Mouse (Mus musculus): ENCODE results near the gene Map3k14. TPM values are rescaled to one million over a fixed set of nuclear protein-coding genes. Genes with fewer than 3 reads are reported as not detected.

Gene Map3k14
- polyA plus RNA-seq, 1 experiment from 2014 or later, result 6.0 TPM

DNA sequence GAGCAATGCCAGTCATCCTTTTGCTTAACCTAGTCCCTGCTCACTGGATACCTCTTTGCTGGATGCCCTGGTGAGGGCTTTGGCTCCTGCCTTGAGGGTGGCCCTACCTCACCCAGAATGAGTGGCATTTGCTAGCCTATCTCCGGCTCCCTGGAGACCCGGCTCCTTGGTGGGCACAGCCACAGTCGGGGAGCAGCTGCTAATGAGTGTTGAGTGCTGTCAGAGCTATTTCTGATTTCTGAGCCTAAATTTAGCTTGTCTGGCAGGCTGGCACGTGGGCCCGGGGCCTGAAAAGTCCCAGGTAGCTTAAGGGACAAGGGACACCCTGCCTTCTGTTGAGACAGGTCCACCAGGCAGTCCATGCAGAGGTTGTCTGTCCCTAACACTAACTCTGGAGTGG lies 90.1 kb downstream of the Map3k14 start:
- H3K4me3 ChIP-seq, result no peak overlapping the region
- no peaks in the 10 kb centered on the region for H3K36me3 ChIP-seq
- H3K9ac ChIP-seq (replicated peaks), result no peak overlapping the region
- WGBS, result 83% methylated on average over 5 of the region's 5 CpGs
- peaks cover 33% of the 10 kb centered on the region for H3K27me3 ChIP-seq
- no peak overlapping the region for H3K27ac ChIP-seq (replicated peaks)
- 0 out of 2 replicates have a peak, but pooled peaks cover 3% of the 10 kb centered on the region for H3K4me1 ChIP-seq
- no peaks in the 10 kb centered on the region for H3K9me3 ChIP-seq
- ATAC-seq (ENCODE audit: low FRiP score, low read depth), result no peak
- no peak overlapping the region for H3K4me2 ChIP-seq (replicated peaks)

DNA sequence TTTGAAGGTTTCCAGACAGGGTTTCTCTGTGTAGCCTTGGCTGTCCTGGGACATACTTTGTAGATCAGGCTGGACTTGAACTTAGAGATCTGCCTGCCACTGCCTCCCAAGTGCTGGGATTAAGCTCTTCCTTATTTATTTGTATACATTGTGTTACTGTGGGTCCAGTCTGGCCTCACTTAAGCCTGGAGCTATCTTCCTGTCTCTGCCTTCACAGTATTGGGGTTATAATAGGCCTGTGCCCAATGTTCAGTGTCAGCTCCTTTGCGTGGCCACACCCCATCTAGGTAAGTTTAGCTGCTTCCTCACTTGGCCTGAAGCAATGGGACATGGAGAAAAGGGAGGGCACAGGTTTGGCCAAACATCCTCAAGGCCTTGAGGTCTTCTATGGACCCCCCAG lies 90.8 kb downstream of the Map3k14 start:
- no peak overlapping the region for H3K4me2 ChIP-seq (replicated peaks)
- WGBS, result 84% methylated on average over 1 of the region's 1 CpGs
- no peak overlapping the region for H3K9ac ChIP-seq (replicated peaks)
- no peak for ATAC-seq (ENCODE audit: low FRiP score, low read depth)
- H3K9me3 ChIP-seq, result no peaks in the 10 kb centered on the region
- H3K27me3 ChIP-seq, result peaks cover 40% of the 10 kb centered on the region
- H3K4me3 ChIP-seq, result no peak overlapping the region
- H3K27ac ChIP-seq (replicated peaks), result no peak overlapping the region
- 0 out of 2 replicates have a peak, but pooled peaks cover 3% of the 10 kb centered on the region for H3K4me1 ChIP-seq
- no peaks in the 10 kb centered on the region for H3K36me3 ChIP-seq

DNA sequence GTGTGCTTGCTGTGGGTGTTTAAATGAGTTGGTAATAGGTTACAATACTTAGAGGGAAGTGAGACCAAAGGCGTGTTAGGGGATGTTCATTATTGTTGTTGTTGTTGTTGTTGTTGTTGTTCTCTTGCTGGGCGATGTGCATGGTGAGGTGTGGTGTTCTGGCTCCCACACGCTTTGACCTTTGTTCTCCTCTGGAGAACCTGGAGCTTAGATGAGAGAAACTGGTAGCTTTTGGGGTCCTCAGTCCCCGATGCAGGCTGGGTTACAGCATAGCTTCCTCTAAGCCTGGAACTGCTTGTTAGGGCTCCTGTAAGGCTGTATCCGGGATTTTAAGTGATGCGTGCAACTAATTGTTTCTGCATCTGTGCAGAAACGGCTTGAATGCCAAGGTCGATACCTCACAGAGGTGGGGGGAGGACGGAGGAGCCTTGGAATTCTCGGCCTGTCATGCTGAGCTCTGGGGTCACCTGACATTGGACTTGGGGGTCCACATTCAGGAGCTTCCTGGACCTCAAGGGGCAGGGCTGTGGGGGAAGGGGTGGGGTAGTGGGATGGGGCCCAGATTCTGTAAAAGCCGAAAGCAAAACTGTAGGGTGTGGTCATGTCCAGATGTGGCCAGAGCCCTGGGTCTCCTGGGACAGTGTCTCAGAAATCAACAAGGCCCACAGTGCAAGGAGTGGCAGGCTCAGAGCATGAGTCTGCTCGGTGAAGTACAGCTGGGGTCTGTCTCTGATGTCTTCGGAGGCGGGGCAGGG lies 91.4 kb downstream of the Map3k14 start:
- WGBS, result 78% methylated on average over 14 of the region's 14 CpGs
- ATAC-seq (ENCODE audit: low FRiP score, low read depth), result no peak
- peaks cover 7% of the 10 kb centered on the region for H3K4me1 ChIP-seq

DNA sequence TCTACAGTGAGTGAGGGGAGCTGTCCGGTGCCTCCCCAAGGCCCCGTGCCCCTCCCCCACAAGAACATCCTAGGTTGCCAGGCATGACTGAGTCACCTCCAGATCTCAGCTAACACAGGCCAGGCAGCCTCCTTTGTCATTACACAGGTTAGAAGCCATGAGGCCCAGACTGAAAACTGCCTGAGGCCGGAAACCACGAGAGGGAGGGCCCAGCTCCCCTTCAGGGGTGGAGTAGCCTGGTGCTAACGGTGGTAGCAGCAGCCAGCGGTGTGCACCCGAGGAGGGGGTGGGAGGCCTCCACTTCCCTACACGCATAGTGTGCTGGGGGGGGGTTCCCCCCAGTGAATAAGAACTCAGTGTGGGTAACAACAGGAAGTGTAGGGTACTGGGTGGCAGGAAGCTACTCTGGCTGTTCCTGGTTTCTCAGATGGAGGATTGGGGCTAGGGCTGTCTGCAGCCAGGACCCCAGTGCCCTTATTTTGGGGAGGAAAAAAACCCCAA lies 92.3 kb downstream of the Map3k14 start:
- H3K4me2 ChIP-seq (replicated peaks), result no peak overlapping the region
- WGBS, result 58% methylated on average over 8 of the region's 8 CpGs
- no peak for ATAC-seq (ENCODE audit: low FRiP score, low read depth)
- no peaks in the 10 kb centered on the region for H3K36me3 ChIP-seq
- H3K9ac ChIP-seq (replicated peaks), result no peak overlapping the region
- no peaks in the 10 kb centered on the region for H3K9me3 ChIP-seq
- no peak overlapping the region for H3K4me3 ChIP-seq
- peaks cover 56% of the 10 kb centered on the region for H3K27me3 ChIP-seq
- no peak overlapping the region for H3K27ac ChIP-seq (replicated peaks)
- peaks cover 15% of the 10 kb centered on the region for H3K4me1 ChIP-seq

More for the DNA sequence above, 91.4 kb downstream of the Map3k14 start:
- H3K27ac ChIP-seq (replicated peaks), result no peak overlapping the region
- no peaks in the 10 kb centered on the region for H3K9me3 ChIP-seq
- H3K36me3 ChIP-seq, result no peaks in the 10 kb centered on the region
- no peak overlapping the region for H3K9ac ChIP-seq (replicated peaks)
- no peak overlapping the region for H3K4me3 ChIP-seq
- H3K4me2 ChIP-seq (replicated peaks), result no peak overlapping the region
- peaks cover 46% of the 10 kb centered on the region for H3K27me3 ChIP-seq

DNA sequence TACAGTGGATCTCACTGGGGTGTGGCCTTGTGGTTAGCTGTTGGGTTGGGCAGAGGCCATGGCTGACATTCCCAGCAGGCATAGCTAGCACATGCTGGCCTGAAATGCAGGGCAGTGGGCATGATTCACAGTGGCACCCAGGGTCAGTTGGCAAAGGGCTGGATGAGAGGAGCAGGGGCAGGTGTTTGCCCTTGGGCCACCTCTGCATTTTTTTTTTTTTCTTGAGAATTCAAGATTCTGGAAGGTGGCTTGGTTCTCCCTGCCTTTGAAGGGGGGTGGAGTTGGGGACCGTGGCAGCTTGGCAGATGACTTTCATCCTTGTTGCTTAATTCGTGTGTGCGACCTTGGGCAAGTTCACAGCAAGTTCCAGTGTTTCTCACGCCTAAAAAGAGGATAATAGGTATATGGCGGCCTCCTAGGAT lies 92.8 kb downstream of the Map3k14 start:
- WGBS, result 80% methylated on average over 5 of the region's 5 CpGs
- no peak overlapping the region for H3K4me2 ChIP-seq (replicated peaks)
- H3K27me3 ChIP-seq, result peaks cover 61% of the 10 kb centered on the region
- H3K4me1 ChIP-seq, result peaks cover 15% of the 10 kb centered on the region
- ATAC-seq (ENCODE audit: low FRiP score, low read depth), result no peak
- no peaks in the 10 kb centered on the region for H3K36me3 ChIP-seq
- no peak overlapping the region for H3K4me3 ChIP-seq
- H3K9ac ChIP-seq (replicated peaks), result no peak overlapping the region
- no peak overlapping the region for H3K27ac ChIP-seq (replicated peaks)
- H3K9me3 ChIP-seq, result no peaks in the 10 kb centered on the region

DNA sequence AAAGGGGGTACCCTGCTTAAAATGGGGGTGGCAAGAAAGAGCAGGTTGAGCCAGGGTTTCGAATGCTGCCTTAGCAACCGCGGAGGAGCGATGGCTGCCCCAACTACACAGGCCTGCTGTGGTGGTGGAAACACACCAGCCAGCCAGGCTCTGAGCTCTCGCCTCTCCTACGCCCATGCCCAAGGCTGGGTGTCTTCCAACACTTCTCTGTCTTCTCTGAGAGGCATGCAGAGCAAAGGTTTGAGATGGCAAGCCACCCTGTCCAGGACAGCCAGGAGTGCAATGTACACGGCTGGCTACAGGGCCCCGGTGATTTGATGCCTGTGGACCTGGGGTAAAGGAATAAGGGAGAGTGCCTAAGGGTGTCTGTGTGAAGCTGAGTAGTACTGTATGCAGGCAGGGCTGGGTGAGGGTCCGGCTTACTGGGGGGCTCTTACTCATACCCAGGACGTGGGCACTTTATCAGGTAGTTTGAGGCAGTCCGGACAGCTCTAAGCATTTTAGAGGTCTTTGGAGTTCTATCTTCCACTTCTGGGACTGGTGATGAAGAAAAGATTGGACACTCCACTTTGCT lies 93.4 kb downstream of the Map3k14 start:
- WGBS, result 91% methylated on average over 11 of the region's 11 CpGs
- no peaks in the 10 kb centered on the region for H3K36me3 ChIP-seq
- ATAC-seq (ENCODE audit: low FRiP score, low read depth), result no peak
- H3K9me3 ChIP-seq, result no peaks in the 10 kb centered on the region
- H3K4me2 ChIP-seq (replicated peaks), result no peak overlapping the region
- no peak overlapping the region for H3K4me3 ChIP-seq
- H3K4me1 ChIP-seq, result peaks cover 15% of the 10 kb centered on the region
- H3K27me3 ChIP-seq, result peaks cover 64% of the 10 kb centered on the region
- H3K9ac ChIP-seq (replicated peaks), result no peak overlapping the region
- H3K27ac ChIP-seq (replicated peaks), result no peak overlapping the region

DNA sequence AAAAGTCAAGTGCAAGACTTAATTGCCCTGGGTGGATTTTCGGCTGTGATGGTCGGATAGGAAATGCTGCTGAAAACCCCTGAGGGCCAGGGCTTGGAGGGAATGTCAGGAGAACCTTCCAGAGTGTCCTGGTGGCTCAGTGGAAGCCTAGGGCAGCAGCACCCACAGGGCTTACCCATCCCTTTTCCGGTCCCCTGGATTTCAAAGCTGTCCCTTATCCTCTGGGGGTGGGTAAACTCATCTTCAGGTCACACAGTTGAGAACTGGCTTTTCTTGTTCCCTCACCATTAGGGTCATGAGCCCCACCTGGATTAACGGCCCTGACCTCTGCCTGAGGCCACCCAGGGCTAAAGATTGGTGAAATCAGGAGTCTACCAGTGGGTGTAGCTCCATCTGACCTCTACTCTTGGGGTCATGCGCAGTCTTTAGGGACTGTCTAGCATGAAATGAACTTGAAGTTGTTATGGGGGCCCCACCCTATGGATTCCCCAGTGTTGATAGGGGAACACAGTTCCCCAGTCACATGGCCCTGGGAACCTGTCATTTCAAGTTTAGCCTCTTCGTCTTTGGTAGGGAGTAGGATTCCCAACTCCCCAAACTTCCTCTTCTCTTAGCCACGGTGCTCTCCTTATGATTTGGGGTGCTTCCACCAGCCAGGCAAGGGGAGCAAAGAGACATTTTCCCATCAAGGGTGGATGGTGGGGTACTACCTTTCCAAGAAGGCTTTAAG lies 94.1 kb downstream of the Map3k14 start:
- H3K4me2 ChIP-seq (replicated peaks), result no peak overlapping the region
- peaks cover 15% of the 10 kb centered on the region for H3K4me1 ChIP-seq
- H3K36me3 ChIP-seq, result no peaks in the 10 kb centered on the region
- no peak overlapping the region for H3K4me3 ChIP-seq
- ATAC-seq (ENCODE audit: low FRiP score, low read depth), result no peak
- H3K27me3 ChIP-seq, result peaks cover 63% of the 10 kb centered on the region
- no peak overlapping the region for H3K27ac ChIP-seq (replicated peaks)
- no peak overlapping the region for H3K9ac ChIP-seq (replicated peaks)
- no peaks in the 10 kb centered on the region for H3K9me3 ChIP-seq
- WGBS, result 85% methylated on average over 7 of the region's 7 CpGs

DNA sequence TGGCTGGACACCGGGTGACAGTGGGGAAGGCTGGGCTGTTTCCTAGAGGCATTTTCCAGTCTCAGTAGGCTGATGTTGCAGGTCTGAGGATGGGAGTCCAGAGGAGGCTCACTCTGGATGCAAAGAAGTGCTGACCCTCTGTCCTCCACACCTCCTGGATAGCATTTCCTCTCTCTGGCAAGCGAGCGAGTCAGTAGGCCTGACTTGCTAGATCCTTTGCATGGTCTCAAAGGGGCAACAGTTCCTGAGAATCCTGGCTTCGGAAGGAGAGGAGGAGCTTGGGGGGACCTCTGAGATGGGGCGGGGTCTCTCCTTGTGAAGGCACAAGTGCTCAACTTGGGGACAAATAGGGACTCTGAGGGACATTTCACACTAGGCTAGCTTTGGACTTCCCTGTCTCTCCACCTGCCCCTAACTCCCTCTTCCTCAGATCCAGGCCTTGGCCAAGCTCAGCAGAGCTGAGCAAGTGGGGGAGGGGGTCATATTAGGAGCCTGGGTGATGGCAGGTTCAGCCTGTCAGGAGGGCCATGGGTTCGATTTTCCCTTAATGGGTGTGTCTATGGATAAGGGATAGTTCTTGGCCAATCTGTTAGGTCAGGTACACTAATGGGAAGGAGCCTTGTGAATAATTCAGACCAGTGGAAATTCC lies 94.8 kb downstream of the Map3k14 start:
- Histone ChIP-seq H3K36me3 (no peaks in the 10 kb centered on the region), H3K4me3 (no peak overlapping the region), H3K9ac (replicated peaks) (no peak overlapping the region), H3K4me2 (replicated peaks) (no peak overlapping the region), H3K27ac (replicated peaks) (no peak overlapping the region), H3K27me3 (peaks cover 63% of the 10 kb centered on the region), H3K4me1 (peaks cover 15% of the 10 kb centered on the region), H3K9me3 (no peaks in the 10 kb centered on the region)
- 74% methylated on average over 6 of the region's 6 CpGs for WGBS
- no peak for ATAC-seq (ENCODE audit: low FRiP score, low read depth)

DNA sequence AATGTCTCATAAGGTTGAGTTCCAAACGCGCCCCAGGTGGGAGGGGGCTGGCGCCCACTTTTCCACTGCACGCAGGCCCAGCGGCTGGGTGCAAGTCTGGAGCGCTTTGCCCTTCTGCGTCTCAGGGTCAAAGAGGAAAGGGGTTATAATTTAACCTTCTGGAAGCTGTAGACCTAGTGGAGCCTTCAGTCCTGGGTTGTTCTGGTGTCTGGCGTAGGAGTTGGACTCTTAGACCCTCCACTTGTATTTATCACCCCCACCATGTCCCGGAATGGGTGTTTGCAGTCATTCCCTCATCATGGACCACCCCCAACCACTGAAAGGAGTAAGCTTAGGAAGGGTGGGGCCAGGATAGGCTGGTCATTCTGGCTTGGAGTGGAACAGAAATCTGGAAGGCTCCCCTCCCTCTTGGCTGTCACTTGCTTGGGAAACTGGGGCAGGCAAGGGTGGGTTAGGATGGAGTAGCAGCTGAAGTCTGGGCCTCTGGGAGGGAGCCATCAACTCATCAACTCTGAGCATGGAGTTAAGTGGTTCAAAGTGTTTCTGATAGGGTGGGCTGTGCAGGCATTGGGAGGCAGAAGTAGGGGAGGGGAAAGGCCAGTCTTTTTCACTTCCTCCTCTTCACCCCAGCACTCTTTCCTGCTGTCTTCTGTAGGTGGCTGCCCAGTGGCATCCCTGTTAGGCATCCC lies 95.4 kb downstream of the Map3k14 start:
- peak overlapping the region; percentile 88 for H3K4me2 ChIP-seq (replicated peaks)
- WGBS, result 47% methylated on average over 9 of the region's 9 CpGs
- peaks cover 63% of the 10 kb centered on the region for H3K27me3 ChIP-seq
- H3K9ac ChIP-seq (replicated peaks), result no peak overlapping the region
- H3K27ac ChIP-seq (replicated peaks), result no peak overlapping the region
- ATAC-seq (ENCODE audit: low FRiP score, low read depth), result no peak
- H3K4me1 ChIP-seq, result peaks cover 15% of the 10 kb centered on the region
- H3K9me3 ChIP-seq, result no peaks in the 10 kb centered on the region
- peak overlapping the region; percentile 64 for H3K4me3 ChIP-seq
- no peaks in the 10 kb centered on the region for H3K36me3 ChIP-seq

DNA sequence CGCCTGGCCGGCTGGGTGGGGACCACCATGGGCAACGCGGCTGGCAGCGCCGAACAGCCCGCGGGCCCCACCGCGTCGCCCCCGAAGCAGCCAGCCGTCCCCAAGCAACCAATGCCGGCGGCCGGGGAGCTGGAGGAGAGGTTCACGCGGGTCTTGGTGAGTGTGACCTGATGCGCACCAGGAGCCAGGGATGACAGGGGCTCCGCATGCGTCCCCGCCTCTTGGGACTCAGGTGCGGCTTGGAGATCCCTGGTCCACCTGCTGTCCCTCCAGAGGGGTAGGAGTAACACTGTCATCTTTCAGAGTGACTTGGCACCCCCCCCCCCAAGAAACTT lies 96.0 kb downstream of the Map3k14 start:
- ATAC-seq (ENCODE audit: low FRiP score, low read depth), result no peak
- 1% methylated on average over 18 of the region's 23 CpGs for WGBS
- Histone ChIP-seq H3K27me3 (peaks cover 63% of the 10 kb centered on the region), H3K4me1 (peaks cover 15% of the 10 kb centered on the region), H3K4me3 (peak overlapping the region; percentile 64), H3K9me3 (no peaks in the 10 kb centered on the region), H3K4me2 (replicated peaks) (peak overlapping the region; percentile 88), H3K27ac (replicated peaks) (no peak overlapping the region), H3K36me3 (no peaks in the 10 kb centered on the region), H3K9ac (replicated peaks) (peak overlapping the region; percentile 60; the same call in 1 of the 2 replicates)

DNA sequence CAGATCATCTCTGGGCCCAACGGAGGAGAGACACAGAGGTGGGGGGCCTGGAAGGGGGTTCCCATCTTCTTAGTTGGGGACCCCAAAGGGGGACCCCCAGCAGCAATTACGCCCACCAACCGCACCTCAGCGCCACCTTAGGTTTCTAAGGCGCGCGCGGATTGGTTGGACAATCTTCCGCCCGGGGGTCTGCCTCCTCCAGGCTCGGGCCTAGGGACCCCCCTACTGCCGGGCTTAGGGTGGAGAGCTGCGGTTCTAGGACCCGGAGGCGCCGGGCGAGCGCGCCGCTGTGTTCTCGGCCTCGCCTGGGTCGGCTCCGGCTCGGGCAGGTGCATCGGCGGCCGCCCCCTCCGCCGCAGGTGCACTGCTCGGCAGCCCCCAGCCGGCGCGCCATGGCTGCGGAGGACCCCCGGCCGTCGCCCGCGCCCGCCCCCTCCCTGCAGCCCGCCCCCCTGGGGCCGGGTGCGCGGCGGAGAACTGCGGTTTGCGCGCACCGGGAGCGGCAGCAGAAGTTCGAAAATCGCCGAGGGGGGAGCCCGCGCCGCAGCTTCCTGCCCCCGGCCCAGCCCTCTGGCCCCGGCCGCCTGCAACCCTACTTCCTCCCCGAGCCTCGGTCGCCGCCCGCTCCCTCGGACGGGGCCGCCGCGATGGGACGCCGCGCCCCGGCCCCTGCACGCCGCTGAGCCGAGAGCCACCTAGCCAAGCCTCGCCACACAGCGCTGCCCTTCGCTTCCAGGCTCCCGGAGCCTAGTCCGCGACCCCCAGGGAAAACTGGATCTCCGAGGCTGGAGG lies 96.6 kb downstream of the Map3k14 start, which contains the start of gene Fmnl1:
Gene Fmnl1 (plus strand): TSS at position 614 of the 792 bp plus-strand sequence.
- H3K27ac ChIP-seq (replicated peaks), result no peak within 1 kb of the TSS
- H3K36me3 ChIP-seq, result no peaks in the 10 kb centered on the region
- 0 out of 2 replicates have a peak, but pooled peaks have one; percentile 27 for ATAC-seq (ENCODE audit: low FRiP score, low read depth)
- no peaks in the 10 kb centered on the region for H3K9me3 ChIP-seq
- peak within 1 kb of the TSS; percentile 88 for H3K4me2 ChIP-seq (replicated peaks)
- peaks cover 63% of the 10 kb centered on the region for H3K27me3 ChIP-seq
- H3K4me1 ChIP-seq, result peaks cover 15% of the 10 kb centered on the region
- peak within 1 kb of the TSS; percentile 60; the same call in 1 of the 2 replicates for H3K9ac ChIP-seq (replicated peaks)
- H3K4me3 ChIP-seq, result peak within 1 kb of the TSS; percentile 64
- WGBS, result 1% methylated on average over 46 of the region's 84 CpGs
